Mouse (Mus musculus): ENCODE measurements around the gene Zc3h12a.

DNA sequence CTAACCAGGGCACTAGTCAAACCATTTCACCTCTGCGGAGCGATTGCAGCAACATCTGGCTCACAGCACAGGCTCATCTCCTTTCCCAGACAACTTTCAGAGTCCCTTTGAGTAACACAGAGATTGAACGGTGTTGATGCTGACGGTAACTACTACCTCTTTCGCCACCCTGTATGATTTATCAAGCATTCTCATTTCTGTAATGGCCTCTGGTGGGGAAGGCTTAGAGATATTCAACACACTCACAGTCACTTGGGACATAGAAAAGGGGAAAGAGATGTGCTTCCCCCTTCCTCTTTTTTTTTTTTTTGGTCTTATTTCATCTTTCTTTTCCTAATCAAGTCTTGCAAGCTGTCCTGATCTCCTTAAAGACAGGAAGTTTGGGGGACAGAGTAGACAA is 48.5 kb upstream of the Zc3h12a start:
- TF ChIP-seq TAL1 (IDR thresholded peaks at IDR 0.05; ENCODE audit: low read length) (no peak), GATA1 (IDR thresholded peaks at IDR 0.05; ENCODE audit: low read length) (no peak)
